Mouse (Mus musculus): ENCODE data around the gene Btc. TPM values are rescaled to one million over a fixed set of nuclear protein-coding genes. Genes with fewer than 3 reads are reported as not detected.

Gene Btc
- polyA plus RNA-seq (2012; rRNA removed): 0.06 and 0.23 TPM in 2 replicates

DNA sequence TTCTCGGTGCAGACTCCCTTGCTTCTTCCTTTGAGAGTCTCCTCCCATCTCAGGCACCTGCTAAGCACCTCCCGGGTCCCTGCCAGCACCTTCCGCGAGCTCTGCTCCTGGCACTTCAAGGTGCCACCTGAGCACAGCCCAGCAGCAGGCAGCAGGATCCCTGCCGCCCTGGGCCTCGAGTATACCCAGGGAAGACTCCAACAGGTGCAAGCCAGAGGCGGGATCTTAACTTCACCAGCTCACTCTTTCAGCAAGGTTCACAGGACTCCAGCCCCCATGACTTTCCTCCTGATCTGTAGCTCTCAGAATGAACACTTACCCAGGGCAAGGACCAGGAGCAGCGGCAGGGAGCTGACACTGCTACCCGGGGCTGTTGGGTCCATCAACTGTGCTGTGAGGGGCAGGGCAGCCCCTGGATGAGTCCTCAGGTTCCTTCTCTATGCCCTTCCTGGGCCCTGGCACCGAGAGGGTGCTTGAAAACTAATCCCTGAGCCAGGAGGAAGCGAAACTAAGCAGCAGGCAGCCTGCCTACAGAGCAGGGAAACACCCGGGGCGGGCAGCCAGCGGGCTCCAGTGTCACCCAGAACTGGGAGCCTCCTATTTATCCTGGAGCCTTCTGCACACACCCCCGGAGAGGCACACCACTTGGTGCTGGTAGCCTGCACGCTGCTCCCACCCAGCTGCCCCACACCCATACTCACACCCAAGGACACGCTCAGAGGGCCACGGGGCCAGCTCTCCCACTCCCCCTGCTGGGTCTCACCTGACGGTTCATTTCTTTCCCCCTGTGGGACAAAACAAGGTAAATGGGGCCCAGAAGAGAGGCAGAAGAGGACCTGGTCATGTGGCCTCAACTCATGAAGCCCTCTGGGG lies at the start of gene Btc:
TSS of gene Btc (minus strand) at position 656 of the 873 bp plus-strand sequence.

Other genes with a start within 250 kb of the Btc start
- gene Parm1, start 114.6 kb upstream of the Btc start, polyA plus RNA-seq (2012; rRNA removed): 4.1 and 7.5 TPM in 2 replicates